Mouse (Mus musculus) embryonic facial prominence, embryonic 10.5 days (tissue): Measurements from ENCODE around the gene Nisch. TPM values are rescaled to one million over a fixed set of nuclear protein-coding genes. Genes with fewer than 3 reads are reported as not detected.

Experiments
- DNase-seq: peaks from one replicate; pipeline ENCODE4 v3.0.0-alpha.2; 2017; ENCODE audit warnings: low spot score
- H3K27ac ChIP-seq: fragments of 300-500 bp; sonication (generic); replicated peaks from 2 replicates; pipeline ENCODE4 v1.5.1; 2016; ENCODE audit warnings: mild to moderate bottlenecking
- H3K27me3 ChIP-seq: fragments of 300-500 bp; sonication (generic); replicated peaks from 2 replicates; pipeline ENCODE4 v1.6.1; 2016; ENCODE audit warnings: low read depth, mild to moderate bottlenecking; ENCODE audit not compliant: poor library complexity, severe bottlenecking
- H3K36me3 ChIP-seq: fragments of 300-500 bp; sonication (generic); replicated peaks from 2 replicates; pipeline ENCODE4 v1.6.1; 2016; ENCODE audit warnings: mild to moderate bottlenecking, moderate library complexity
- H3K4me1 ChIP-seq: fragments of 300-500 bp; sonication (generic); 2 replicates; pipeline ENCODE4 v1.6.1; 2016
- H3K4me3 ChIP-seq: fragments of 300-500 bp; sonication (generic); 2 replicates; pipeline ENCODE4 v1.5.1; 2016; ENCODE audit warnings: mild to moderate bottlenecking, moderate library complexity
- H3K9me3 ChIP-seq: fragments of 300-500 bp; sonication (generic); 2 replicates; pipeline ENCODE4 v1.6.1; 2016; ENCODE audit warnings: mild to moderate bottlenecking
- WGBS: fragments of 180-500 bp; shearing (Covaris S2); methylation state at CpG from one replicate; pipeline ENCODE4 v1.1.7; 2016; 5-methylcytosine and 5-hydroxymethylcytosine counted together
- polyA plus RNA-seq: library from polyadenylated mRNA; unstranded; fragments of >200 nt; fragmentation: Nextera tagmentation; extraction: Ambion mirVana; gene quantifications from 2 replicates; pipeline ENCODE4 v1.2.1, GENCODE M21; 2016

Gene Nisch
- polyA plus RNA-seq, 1 experiment from 2014 or later, result 476 TPM

DNA sequence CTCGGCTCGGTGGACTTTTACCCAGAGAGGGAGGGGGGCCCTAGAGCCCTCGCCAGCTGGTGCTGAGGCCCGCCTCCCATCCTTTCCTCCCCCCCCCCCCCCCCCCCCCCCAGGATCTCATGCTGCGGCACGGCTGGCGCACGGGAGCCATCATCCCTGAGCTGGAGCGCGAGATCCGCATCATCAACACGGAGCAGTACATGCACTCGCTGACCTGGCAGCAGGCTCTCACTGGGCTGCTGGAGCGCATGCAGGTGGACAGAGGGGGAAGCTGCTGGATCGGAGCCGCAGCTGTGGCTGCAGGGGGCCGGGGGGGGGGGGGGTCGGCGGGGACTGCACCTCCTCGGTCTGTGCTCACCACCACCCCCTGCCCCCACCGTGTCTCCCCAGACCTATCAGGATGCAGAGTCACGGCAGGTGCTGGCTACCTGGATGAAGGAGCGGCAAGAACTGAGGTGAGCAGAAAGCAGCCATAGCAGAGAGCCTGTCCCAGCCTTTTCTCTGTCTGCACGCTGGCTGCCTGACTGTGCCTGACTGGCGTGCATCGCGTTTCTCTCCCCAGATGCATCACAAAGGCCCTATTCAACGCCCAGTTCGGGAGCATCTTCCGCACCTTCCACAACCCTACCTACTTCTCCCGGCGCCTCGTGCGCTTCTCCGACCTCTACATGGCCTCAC is 78.4 kb downstream of the Nisch start:
- WGBS, result 90% methylated on average over 30 of the region's 35 CpGs
- Histone ChIP-seq H3K4me3 (no peak overlapping the region), H3K9me3 (no peaks in the 10 kb centered on the region), H3K27ac (no peak overlapping the region), H3K27me3 (no peaks in the 10 kb centered on the region), H3K36me3 (peaks cover 100% of the 10 kb centered on the region), H3K4me1 (peaks cover 26% of the 10 kb centered on the region)
- no peak for DNase-seq

DNA sequence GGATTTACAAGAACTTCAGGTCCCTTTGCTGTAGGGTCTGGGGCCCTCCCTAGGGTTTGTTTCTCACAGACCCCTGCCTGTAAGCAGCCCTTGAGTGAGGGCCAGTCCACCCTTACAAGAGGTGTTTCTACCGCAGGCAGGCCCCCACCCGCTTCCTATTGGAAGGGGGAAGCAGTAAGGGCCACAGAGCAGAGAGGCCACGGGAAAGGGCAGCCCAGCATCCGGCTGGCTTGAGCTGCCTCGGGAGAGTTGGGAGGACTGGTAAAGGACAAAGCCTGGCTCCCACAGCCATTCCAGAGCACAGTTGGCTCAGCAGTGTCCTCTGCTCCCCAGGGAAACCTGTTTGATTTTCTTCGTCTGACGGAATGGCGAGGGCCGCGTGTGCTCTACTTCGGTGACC is 79.0 kb downstream of the Nisch start:
- DNase-seq, result no peak
- no peaks in the 10 kb centered on the region for H3K27me3 ChIP-seq
- no peaks in the 10 kb centered on the region for H3K9me3 ChIP-seq
- H3K4me3 ChIP-seq, result no peak overlapping the region
- H3K27ac ChIP-seq, result 0 out of 2 replicates have a peak overlapping the region, but pooled peaks have one; percentile 19
- H3K36me3 ChIP-seq, result peaks cover 100% of the 10 kb centered on the region
- peaks cover 31% of the 10 kb centered on the region for H3K4me1 ChIP-seq
- WGBS, result 82% methylated on average over 11 of the region's 11 CpGs

GRCm38 (mm10) chr14:31137281-31137595 is 79.5 kb downstream of the Nisch start:
- DNase-seq, result no peak
- H3K36me3 ChIP-seq, result peaks cover 100% of the 10 kb centered on the region
- no peaks in the 10 kb centered on the region for H3K9me3 ChIP-seq
- WGBS, result 89% methylated on average over 10 of the region's 10 CpGs
- H3K4me3 ChIP-seq, result no peak overlapping the region
- H3K27me3 ChIP-seq, result no peaks in the 10 kb centered on the region
- H3K27ac ChIP-seq, result no peak overlapping the region
- H3K4me1 ChIP-seq, result peaks cover 37% of the 10 kb centered on the region

GRCm38 (mm10) chr14:31136411-31137280 is 80.1 kb downstream of the Nisch start:
- H3K27me3 ChIP-seq, result no peaks in the 10 kb centered on the region
- no peak for DNase-seq
- peaks cover 43% of the 10 kb centered on the region for H3K4me1 ChIP-seq
- no peak overlapping the region for H3K4me3 ChIP-seq
- H3K27ac ChIP-seq, result no peak overlapping the region
- no peaks in the 10 kb centered on the region for H3K9me3 ChIP-seq
- WGBS, result 94% methylated on average over 26 of the region's 26 CpGs
- peaks cover 94% of the 10 kb centered on the region for H3K36me3 ChIP-seq

- Histone ChIP-seq H3K9me3 (no peaks in the 10 kb centered on the region), H3K4me1 (peaks cover 46% of the 10 kb centered on the region), H3K4me3 (no peak overlapping the region), H3K27ac (no peak overlapping the region), H3K27me3 (no peaks in the 10 kb centered on the region), H3K36me3 (peaks cover 85% of the 10 kb centered on the region)
- WGBS, result 93% methylated on average over 34 of the region's 34 CpGs
- no peak for DNase-seq
Observed at GRCm38 (mm10) chr14:31135495-31136410, 81.0 kb downstream of the Nisch start.

DNA sequence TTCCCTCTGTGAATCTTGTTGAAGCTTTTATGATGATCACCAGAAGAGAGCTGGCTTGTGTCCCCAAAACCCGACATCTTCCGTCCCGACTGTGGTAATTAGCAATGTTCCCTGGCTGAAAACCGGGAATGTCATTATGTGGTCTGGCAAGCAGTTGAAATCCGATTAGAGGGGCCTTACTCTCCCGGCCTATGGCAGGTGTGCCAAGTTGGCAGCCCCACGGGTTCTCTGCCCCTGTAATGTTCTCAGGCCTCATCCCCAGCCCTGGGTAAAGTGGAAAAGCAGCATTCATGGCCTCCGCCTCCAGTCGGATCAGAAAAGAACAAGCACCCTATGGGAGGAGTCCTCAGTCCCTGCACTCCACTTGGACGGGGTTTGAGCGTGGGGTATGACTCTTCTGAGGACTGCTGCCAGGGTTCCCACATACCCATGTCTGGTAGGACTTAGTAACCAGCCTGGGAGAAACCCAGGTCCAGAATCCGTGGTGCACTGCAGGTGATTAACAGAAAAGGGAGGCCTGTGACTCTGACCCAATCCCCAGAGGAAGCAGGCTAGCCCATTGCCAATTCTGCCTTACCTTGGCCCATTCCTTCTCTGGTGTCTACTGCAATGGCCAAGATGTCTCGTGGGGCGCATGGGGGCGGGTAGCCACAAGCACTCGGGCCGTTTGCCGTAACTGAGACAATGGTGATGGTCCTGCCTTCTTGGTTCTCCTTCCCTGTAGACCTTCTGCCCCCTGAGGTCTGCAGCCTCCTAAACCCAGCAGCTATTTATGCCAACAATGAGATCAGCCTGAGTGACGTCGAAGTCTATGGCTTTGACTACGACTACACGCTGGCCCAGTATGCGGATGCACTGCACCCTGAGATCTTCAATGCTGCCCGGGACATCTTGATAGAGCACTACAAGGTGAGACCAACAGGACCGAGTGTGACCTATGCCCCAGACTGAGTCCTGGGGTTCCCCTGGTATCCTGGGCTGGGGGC is 82.4 kb downstream of the Nisch start:
- Histone ChIP-seq H3K9me3 (no peaks in the 10 kb centered on the region), H3K27ac (no peak overlapping the region), H3K4me1 (peaks cover 60% of the 10 kb centered on the region), H3K27me3 (no peaks in the 10 kb centered on the region), H3K36me3 (peaks cover 71% of the 10 kb centered on the region), H3K4me3 (no peak overlapping the region)
- 91% methylated on average over 25 of the region's 25 CpGs for WGBS
- no peak for DNase-seq

- Histone ChIP-seq H3K9me3 (no peaks in the 10 kb centered on the region), H3K36me3 (peaks cover 59% of the 10 kb centered on the region), H3K27me3 (no peaks in the 10 kb centered on the region), H3K27ac (peak overlapping the region; percentile 92; the same call in 1 of the 2 replicates), H3K4me3 (peak overlapping the region; percentile 76), H3K4me1 (peaks cover 64% of the 10 kb centered on the region)
- peak; percentile 23 for DNase-seq
- 81% methylated on average over 11 of the region's 11 CpGs for WGBS
Observed at GRCm38 (mm10) chr14:31133023-31133665, 83.6 kb downstream of the Nisch start.

- WGBS, result 87% methylated on average over 7 of the region's 7 CpGs
- H3K9me3 ChIP-seq, result no peaks in the 10 kb centered on the region
- peak overlapping the region; percentile 92 for H3K27ac ChIP-seq
- peak; percentile 7 for DNase-seq
- H3K4me3 ChIP-seq, result peak overlapping the region; percentile 76
- H3K27me3 ChIP-seq, result no peaks in the 10 kb centered on the region
- H3K36me3 ChIP-seq, result peaks cover 53% of the 10 kb centered on the region
- peaks cover 64% of the 10 kb centered on the region for H3K4me1 ChIP-seq
Observed at GRCm38 (mm10) chr14:31132491-31132975, 84.2 kb downstream of the Nisch start.

- no peaks in the 10 kb centered on the region for H3K27me3 ChIP-seq
- peak overlapping the region; percentile 92 for H3K27ac ChIP-seq
- 14% methylated on average over 6 of the region's 6 CpGs for WGBS
- peak overlapping the region; percentile 76 for H3K4me3 ChIP-seq
- peaks cover 51% of the 10 kb centered on the region for H3K36me3 ChIP-seq
- DNase-seq, result peak; percentile 41
- H3K4me1 ChIP-seq, result peaks cover 64% of the 10 kb centered on the region
- no peaks in the 10 kb centered on the region for H3K9me3 ChIP-seq
Observed at GRCm38 (mm10) chr14:31132031-31132430, 84.7 kb downstream of the Nisch start.

DNA sequence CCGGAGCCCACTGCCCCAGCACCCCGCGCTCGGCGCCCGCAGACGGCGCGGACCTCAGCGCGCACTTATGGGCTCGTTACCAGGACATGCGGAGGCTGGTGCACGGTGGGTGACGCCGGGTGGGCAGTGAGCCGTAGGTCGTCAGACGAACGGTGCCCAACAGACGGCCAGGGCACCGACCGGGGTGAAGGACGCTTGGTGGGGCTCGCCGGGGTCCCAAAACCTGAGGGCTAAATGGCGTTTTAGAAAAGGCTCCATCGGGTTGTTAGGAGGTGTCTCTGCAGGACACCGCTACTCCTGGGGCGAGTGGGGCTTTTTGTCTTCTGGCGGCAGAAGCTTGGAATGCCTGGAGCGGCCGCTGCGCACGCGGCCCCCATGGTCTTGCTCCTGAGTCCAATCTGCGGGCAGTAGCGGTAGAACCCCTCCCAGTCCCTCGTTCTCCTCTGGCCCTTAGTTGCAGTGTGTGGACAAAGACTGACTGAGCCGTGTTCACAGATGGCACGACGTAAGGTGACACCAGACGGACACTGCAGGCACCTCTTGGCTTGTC is 85.4 kb downstream of the Nisch start:
- WGBS, result under 1% methylated on average over 43 of the region's 43 CpGs
- Histone ChIP-seq H3K4me3 (peak overlapping the region; percentile 76), H3K27me3 (no peaks in the 10 kb centered on the region), H3K4me1 (peaks cover 66% of the 10 kb centered on the region), H3K36me3 (peaks cover 49% of the 10 kb centered on the region), H3K9me3 (no peaks in the 10 kb centered on the region), H3K27ac (peak overlapping the region; percentile 92)
- peak; percentile 68 for DNase-seq
